Mouse (Mus musculus) ovary, postnatal 14 days (tissue): Measurements from ENCODE around the gene Rassf5.
"Not testable (repeated sequence)": the region's sequence is repeated elsewhere in the genome, so short reads cannot be mapped to it uniquely, and the experiment has no call there.

Source experiments
- DNase-seq: peaks from one replicate; pipeline ENCODE4 v3.0.0; 2022; ENCODE audit warnings: low spot score

Gene Rassf5

DNA sequence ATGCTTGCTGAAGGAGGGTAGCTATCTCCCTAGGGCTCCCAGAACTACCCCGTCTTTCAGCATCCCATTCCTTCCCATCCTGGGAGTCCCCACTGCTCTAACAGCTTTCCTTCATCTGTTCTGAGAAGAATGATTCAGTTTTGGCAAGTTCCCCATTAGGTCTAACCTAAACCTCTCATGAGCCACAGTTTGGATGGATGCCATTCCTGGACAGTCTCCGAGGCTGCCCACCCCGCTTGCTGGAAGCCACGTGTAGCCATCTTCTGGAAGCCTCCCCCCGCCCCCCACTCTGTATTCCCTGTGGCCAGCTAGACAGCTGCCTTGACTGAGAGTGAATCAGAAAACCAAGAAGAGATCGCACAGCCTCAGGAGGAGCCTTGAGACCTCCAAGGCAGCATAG lies 12.2 kb upstream of the Rassf5 start:
- DNase-seq, result no peak

DNA sequence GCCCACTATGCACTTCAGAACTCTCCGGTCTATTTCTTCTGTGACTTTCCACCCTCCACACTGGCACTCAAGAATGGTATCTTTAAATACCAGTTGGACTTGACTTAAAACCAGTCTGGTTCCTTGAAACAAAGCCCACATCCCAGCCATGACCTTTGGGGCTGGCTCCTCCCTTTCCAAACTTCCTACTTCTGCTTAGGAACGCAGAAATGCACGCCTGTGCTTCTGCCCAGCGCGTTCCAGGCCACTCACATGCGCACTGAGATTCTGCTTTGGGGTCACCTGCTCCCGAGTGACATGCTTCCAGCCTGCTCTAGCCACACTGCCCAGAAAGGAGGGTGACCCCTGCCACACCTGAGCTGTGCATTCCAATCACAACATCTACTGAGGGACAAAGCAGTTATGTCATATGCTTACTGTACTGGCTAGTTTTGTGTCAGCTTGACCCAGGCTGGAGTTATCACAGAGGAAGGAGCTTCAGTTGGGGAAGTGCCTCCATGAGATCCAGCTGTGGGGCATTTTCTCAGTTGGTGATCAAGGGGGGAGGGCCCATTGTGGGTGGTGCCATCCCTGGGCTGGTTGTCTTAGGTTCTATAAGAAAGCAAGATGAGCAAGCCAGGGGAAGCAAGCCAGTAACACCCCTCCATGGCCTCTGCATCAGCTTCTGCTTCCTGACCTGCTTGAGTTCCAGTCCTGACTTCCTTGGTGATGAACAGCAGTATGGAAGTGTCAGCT lies 7.6 kb upstream of the Rassf5 start:
- not testable (repeated sequence) for DNase-seq

DNA sequence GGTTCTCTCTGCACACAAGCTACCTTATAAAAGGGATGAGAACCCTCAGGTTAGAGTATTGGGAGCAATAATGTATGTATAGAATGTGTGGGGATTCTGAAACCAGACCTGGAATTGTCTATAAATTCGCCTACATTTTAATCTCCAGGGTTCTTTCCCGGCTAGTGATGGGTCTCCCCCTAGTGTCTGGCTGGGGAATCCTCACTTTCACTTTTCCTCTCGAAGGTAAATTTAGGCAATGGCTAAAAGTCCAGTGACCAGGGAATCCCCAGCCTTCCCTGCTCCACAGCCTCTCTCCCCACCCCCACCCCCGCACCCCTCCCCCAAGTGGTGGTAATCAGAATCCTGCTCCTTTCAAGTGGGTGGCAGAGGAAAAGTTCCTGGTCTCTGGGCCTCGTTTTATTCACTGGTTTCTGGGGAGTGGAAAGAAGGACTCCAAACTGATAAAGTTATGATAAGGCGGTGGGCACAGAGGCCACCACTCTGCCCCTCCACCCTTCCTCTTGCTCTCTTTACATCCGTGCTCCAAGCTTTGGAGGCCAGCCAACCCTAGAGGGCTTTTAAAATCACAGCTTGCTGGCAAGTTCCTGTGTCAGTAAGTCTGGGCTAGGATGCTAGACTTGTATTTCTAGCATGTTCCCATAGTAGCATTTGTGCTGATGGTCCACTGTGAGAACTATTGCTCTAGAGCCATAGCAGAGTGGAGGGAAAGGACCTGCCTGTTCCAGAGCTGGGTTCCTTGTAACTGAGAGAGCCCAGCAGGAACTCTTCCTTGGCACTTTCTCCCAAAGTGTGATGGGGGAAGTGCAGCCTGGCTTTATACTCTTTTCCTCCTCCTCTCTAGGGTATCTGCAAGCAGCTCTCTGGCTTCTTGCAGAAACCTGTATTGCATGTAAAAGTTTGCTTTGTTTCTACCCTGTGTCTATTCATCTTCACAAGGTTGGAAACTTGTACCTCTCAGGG lies 1.7 kb upstream of the Rassf5 start:
- no peak for DNase-seq

DNA sequence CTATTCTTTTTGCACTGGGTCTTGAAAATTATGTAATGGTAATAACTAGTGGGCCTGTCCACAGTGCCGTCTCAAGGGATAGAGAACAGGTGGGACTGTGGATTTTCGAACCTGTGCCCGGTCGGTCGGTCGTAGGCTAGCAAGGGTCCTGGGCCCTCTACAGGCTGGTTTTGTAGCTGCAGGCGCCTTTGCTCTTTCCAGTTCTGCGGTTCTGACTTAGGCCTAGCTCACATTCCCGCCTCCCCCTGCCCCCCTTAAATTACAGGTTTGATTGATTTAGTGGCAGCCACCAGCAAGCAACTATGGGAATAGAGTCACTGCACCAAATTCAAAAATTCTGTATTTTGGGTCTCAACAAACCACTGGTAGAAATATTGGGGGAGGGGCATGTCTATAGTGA lies 868 bp upstream of the Rassf5 start:
- peak; percentile 38 for DNase-seq

DNA sequence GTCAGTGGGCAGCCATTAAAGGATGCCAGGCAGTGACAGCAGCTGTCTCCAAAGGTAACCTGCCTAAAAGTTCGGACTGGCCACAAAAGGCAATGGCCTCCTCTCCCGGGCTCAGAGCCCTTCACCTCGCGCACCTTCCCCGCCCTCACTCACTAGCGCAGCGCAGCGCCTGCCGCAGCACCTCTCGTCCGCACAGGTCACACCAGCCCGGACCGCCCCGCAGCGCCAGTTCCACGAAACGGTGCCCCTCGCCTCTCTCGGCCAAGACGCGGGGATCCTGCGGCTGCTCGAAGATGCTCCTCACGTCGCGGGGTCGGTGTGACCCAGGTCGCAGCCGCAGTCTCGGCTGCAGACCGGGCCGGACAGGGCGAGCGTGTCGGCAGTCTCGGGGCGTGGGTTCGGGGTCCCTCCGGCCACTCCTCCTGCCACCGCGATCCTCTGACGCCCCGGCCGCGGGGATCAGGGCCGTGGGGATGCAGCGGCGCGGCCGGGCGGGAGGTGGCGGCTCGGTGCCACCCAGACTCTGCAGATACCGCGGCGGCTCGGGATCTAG lies 446 bp downstream of the Rassf5 start:
- no peak for DNase-seq

DNA sequence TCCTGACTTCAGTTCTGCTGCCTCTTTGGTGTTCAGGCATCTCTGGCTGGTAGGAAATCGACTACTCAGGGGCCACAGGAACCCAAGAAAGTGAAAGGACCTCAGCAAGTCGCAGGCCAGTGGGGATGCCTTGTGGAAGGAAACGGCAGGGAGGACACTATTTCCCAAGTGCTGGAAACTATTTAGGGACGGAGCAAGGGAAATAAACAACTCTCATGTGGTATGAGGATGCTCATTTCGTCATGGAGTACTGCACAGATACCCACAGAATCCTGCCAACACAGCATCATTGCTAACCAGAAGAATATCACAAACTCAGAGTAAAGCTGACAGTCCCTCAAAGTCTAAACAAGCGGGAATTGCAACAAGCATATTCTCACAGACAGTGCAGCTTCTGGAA lies 2.1 kb downstream of the Rassf5 start:
- no peak for DNase-seq

DNA sequence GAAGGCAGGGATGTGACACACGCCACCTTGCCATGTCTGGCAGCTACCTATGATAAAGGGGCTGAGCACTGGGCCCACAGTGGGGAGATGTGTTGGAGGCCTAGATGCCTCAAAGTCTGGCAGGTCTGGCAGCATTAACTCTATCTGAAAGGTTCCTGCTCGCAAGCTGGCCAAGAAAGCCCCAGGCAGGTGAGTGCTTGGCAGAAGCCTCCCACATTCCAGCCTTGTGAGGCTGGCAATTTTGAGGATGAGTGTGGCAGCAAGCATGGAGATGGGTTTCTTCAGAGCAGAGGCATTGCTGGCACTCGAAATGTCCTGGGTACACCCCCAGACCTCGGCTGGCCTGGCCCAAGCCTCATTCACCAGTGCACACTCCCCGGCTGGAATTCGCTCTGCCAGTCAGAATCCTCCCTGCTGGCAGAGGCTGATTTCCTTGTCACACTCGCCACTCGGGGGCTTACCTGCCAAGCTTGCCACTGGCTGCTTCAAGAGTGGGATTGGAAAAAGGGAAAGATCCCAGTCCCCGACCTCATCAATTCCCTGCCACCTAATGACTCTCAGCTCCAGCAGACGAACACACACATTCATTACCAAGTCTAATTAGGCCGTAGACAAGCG lies 5.4 kb downstream of the Rassf5 start:
- no peak for DNase-seq

DNA sequence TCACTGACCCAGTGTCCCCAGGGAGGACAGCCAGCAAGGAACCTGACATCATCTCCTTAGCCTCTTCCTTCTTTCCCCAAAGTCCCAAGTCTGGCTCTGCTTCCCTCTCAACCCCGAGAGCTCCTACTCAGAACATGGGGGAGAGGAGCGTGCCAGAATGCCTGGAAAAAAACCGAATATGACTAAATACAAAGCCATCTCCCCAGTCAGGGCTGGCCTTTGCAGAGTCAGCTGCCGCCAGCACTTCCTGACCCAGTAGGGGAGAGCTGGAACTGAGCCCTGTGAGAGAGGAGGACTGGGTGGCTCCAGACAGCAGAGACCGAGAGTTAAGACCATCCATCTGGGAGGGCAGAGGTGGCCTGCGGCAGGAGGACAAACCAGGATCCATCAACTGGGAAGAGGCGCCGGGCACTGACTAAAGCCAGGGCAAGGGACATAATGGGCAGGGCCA lies 6.1 kb downstream of the Rassf5 start:
- DNase-seq, result peak; percentile 46

DNA sequence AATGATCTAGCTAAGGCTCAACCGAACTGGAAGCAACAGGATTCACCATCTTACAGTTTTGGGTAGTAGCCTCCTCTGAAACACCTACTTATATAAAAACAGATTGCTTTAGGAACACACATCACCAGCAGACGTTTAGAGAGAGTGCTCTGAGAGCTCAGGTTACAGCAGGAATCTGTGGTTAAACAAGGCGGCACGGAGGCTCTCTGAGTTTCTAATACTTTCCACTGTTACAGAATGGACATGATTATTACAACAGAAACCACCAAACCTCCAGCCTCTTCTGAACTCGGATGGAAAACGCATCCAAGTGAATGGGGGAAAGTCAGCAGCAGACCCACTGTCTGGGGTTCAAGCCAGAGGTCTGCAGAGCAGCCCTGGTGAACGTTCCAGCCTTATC lies 9.0 kb downstream of the Rassf5 start:
- no peak for DNase-seq

DNA sequence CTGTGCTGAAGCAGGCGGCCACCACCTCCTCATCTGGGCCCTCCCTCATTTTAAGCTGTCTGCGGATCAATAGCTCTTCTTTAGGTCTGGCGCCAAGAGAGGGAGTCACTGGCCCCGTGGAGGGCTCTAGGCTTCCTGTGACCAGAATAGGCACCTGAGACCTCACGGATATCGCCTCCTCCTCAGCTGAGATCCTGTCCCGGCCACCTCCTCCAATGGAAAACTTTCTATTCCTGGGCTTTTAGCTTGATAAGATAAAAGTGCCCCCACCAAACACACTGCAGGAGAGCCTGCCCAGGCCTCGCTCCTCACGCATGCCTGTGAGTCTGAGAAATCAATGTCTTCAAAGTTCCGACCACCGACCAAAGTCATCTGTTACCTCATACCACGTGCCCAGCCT lies 11.5 kb downstream of the Rassf5 start:
- DNase-seq, result no peak

DNA sequence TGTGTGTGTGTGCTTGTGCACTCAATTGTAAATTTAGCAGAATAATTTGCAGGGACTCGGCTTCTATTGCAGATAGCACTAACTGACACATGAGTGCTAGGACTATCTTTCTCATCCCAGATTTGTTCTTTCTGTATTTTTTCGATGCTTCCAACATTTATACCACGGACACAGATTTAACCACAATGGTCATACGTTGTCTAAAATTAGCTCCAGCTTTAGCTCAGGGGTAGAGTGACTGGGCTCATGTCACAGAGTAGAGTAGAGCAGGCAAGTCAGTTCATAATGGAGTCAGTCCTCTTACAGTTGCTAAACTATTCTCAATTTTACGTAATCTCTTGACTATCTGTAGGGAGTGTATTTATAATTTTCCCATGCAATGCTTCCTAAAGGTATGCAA lies 16.4 kb downstream of the Rassf5 start:
- no peak for DNase-seq

DNA sequence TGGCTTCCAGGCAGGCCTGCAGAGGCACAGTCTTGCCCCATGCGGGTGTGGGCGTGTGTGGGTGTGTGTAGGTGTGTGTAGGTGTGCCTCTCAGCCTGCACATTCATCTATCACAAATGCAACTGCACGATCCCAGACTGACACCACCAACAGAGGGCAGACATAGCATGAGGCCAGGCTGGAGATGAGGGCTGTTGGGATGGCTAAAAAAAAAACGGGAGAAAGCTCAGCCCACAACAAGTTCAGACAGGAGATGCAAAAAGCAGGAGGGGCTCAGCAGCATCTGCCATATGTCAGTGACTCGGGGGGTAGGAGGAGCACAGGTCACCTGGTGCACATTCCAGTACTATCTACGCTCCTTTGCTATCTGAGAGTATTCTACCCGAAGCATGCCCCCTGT lies 16.8 kb downstream of the Rassf5 start:
- DNase-seq, result no peak

DNA sequence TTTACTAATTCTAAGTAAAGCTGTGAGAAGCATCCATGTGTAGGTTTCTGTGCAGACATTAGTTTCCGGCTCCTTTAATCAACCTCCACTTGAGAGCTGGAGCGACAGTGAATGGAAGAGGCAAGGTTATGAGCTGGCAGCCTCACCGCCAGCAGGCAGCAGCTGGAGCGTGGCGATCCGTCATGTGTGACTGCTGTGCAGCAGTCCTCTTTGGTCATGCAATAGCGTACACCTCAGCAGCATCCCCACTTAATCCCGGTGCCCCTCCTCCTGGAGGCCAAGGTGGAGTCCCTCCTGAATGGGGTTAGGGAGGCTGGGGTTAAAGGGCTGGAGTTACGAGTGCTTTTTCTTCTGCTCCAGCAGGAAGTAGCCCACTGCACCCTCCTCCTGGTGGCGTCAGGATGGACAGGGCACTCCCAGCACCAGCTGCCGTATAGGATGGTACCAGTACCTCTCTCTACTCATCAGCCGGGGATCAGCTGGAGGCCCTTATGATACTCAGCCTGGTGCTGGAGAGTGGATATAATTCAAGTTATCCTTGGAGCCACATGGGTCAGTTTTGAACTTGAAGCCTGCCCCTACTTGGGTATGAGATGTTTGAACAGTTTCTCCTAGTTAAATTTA lies 20.1 kb downstream of the Rassf5 start:
- DNase-seq, result no peak

DNA sequence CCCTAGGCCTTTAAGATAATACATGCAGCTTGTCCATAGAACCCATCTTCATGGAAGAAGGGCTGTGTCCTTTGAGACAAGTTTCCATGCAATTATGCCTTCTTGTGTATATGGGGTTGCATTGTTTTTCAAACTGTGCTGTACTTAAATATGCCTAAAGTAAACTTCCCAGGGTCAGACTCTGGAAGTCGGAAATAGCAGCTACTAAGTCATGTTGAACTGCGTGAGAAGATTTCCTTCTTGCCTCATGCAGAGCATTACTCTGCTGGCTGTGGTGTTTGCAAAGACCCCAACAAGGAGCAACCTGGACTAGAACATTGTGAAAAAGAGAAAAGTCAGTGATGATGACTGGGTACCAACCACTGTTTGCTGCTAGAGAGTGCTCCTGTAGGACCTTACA lies 21.7 kb downstream of the Rassf5 start:
- no peak for DNase-seq

DNA sequence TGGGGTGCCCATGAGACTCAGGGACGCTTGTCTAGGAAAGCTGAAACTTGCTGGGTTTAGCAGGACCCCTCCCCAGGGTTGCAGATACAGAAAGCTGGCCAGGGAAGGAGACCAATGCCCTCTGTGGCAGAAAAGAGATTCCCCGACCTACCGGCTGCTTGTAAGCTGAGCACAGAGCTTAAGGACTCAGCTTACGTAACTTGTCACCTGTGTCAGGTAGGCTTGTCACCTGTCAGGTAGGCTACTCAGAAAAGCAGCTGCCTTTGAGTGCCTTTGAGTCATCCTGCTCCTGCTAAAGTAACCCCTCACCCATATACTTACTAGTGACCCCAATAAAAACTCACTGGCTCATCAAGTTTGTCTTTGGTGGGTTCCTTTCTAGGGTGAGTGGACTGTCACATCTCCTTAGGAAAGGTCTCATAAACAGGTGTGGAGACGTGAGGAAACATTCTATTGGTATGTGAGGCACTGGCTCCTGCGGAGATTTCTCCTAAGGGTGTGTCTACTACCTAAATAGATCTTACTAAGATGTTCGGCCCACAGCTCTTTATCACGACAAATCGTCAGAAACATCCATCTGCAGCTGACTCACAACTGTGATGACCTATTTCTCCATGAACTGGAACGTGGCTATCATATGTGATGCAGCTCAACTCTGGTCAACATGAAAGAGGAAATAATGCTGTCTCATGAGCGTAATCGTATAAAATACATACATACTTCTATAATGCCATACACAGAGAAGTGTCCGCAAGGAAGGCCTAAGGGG lies 23.1 kb downstream of the Rassf5 start:
- DNase-seq, result no peak

DNA sequence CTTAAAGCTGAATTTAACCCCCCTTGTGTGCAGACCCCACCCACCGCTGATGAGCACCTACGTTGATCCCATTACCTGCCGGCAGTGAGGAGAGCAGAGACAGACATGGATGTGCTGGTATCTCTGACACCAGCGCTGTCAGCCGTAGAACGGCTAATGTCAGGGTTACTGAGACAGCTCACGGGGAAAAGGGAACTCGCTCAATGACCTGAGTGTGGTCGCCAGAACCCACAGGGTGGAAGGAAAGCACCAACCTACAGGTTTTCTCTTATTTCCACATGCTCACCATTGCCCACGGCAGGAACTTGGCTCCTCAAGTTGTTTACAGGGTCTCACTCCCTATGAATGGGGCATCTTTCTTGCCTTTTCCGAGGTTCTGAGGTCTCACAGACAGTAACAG lies 26.1 kb downstream of the Rassf5 start:
- no peak for DNase-seq

DNA sequence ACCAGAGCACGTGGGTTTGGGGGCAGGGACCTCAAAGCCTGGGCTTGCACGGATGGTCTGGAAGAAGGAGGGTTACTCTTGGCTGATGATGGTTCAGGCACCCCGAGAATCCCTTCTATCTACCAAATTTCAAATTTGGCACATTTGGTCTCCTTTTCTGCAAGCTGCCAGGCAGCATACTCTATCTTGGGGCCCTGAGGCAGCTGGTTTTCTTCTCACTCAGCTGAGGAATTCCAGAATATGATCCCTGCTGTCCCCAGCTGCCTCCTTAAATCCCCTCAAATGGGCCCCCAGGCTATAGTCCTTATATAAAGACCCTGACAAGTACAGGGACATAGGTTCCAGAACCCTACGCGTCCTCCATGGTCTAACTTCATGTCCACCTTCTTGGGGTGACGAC lies 31.7 kb downstream of the Rassf5 start:
- no peak for DNase-seq

DNA sequence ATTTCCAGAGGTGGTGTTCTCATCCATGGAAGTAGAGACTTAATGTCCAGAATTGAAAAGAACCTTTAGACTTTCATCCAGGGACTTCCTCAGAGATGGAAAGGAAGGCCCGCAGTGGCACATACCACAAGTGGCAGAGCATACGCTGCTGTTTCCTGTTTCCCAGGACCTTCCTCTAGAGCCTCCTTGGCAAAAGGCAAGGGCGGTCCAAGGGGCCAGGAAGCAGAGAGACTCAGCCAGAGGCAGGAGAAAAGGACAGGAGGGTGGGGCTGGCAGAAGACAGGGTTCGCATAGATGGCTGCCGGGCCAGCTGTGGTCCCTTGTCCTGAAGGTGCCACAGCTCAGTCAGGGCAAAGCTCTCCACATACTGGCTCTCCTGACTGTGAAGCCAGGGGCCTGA lies 32.1 kb downstream of the Rassf5 start:
- no peak for DNase-seq

DNA sequence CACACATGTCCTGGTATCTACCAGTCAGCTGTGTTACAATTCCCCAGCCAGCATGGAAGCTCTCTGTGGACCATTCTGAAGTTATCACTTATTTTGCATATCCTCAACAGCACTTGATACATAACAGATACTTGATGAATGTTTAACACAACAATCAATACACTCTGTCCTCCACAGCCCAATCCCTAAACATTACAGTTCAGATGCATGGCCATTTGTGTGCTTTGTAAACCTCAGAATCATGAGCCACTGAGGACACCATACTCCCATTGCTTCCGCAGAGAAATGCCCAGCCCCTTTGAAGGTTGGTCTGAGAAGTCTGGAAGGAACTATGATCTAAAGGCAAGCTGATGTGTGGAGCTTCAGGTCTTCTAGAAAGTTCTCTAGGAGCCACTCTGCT lies 33.4 kb downstream of the Rassf5 start:
- no peak for DNase-seq

DNA sequence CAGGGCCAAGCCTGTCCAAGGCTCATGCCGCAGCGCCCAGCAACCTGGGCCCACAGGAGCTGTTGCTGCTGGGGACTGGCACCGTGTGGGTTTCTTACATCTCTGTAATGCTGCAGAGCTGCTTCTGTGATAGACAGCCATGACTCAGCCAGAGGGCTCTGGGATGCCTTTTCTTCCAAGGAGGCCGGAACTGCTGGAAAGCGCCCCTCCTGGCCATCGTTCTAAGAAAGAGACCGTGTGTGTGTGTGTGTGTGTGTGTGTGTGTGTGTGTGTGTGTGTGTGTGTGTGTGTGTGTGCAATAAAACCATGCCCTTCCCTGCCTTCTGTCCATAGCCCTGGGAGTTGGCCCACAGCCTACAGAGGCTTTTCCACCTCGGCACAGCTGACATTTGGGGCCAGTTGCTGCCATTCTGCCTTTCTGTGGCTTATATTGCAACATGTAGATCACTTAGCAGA lies 35.1 kb downstream of the Rassf5 start:
- no peak for DNase-seq

DNA sequence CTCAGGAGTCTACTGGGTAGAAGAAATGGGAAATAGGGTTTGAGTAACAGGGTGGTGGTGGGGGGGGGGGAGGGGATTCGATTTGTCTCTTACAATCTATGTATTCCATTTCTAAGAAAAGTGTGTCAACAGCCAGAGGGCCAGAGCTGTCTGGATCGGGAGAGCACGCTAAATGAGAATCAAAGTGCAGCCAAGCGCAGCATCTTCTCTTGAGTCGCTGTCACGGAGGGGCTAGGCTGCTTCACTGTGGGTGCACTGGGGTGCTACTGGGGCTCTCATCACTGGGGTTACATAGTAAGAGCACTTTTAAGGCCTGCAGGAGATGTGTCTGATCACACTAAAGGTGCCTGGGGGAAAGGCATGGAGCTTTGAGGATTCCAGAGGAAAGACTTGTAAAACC lies 36.3 kb downstream of the Rassf5 start:
- no peak for DNase-seq
